Mouse (Mus musculus): ENCODE measurements around the gene Rph3al. TPM values are rescaled to one million over a fixed set of nuclear protein-coding genes. Genes with fewer than 3 reads are reported as not detected.

Rph3al gene
- polyA plus RNA-seq (2016; fragmentation: Nextera tagmentation; extraction: Ambion mirVana) = 2.1 and 2.9 TPM in 2 replicates

DNA sequence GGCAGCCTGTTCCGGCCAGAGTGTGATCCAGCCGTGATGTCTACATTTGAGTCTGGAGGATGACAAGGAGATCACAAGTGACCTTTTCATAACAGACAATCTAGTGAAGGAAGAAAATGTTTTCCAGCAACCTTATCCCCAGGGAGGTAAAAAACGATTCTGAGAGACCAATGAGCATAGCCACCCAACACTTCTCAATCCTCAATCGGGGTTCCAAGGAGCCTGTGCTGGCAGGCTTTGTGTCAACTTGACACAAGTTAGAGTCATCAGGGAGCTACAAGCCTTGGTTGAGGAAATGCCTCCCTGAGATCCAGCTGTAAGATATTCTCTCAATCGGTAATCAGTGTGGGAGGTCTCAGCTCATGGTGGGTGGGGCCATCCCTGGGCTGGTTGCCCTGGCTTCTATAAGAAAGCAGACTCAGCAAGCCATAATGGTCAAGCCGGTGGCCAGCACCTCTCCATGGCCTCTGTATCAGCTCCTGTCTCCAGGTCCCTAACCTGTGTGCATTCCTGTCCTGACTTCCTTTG lies at the start of gene Rph3al:
Rph3al (minus strand) TSS at position 51 of the 528 bp plus-strand sequence.
- H3K4me1 ChIP-seq = peaks cover 44% of the 10 kb centered on the region

DNA sequence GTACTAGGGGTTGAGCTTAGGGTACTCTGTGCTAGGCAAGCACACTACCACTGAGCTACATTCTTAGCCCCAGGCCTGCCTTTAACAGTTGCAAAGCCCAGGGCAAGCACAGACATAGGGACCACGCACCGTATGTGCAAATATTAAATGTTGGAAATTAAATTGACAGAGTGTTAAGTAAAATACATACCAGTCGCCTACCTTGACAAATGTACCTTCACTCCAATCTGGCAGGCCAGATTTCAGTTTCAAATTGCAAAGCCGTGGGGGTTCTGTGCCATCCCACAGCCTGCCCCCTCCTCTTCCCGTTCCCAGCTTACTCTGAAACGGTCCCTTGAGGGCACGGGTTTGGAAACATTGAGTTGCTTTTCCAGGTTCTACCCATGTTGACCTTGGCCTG lies 47.7 kb upstream of the Rph3al start:
- H3K4me3 ChIP-seq = no peak overlapping the region
- WGBS = 78% methylated on average over 7 of the region's 7 CpGs
- no peak overlapping the region for H3K27ac ChIP-seq
- no peaks in the 10 kb centered on the region for H3K36me3 ChIP-seq (replicated peaks)
- no peaks in the 10 kb centered on the region for H3K27me3 ChIP-seq (ENCODE audit: poor library complexity, severe bottlenecking)
- DNase-seq (ENCODE audit: extremely low spot score, low spot score) = no peak
- no peaks in the 10 kb centered on the region for H3K9me3 ChIP-seq
- no peaks in the 10 kb centered on the region for H3K4me1 ChIP-seq

More for the DNA sequence above, at the start of gene Rph3al:
- Histone ChIP-seq H3K27me3 (ENCODE audit: poor library complexity, severe bottlenecking) (no peaks in the 10 kb centered on the region), H3K9me3 (peaks cover 7% of the 10 kb centered on the region; the same call in 1 of the 2 replicates), H3K4me3 (no peak within 1 kb of the TSS), H3K27ac (peak within 1 kb of the TSS; percentile 76), H3K36me3 (replicated peaks) (no peaks in the 10 kb centered on the region)
- DNase-seq (ENCODE audit: extremely low spot score, low spot score) = no peak
- WGBS = 68% methylated on average over 6 of the region's 6 CpGs

DNA sequence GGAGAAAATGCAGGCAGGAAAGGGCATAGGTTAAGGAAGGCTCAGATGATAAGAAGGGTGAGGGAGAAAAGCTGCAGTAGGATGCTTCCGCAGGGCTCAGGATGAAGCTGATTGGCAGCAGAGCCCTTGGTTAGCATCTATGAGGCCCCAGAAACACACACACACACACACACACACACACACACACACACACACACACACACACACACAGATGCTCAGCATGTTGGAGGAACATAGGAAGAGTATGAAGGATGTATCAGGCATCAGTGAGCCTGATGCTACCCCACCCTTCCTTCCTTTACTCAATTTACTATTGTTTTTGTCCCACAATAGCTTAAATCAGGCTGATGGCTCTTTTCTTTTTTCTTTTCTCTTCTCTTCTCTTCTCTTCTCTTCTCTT lies 46.4 kb upstream of the Rph3al start:
- H3K36me3 ChIP-seq (replicated peaks) = no peaks in the 10 kb centered on the region
- no peaks in the 10 kb centered on the region for H3K9me3 ChIP-seq
- no peaks in the 10 kb centered on the region for H3K27me3 ChIP-seq (ENCODE audit: poor library complexity, severe bottlenecking)
- no peaks in the 10 kb centered on the region for H3K4me1 ChIP-seq
- H3K4me3 ChIP-seq = no peak overlapping the region
- DNase-seq (ENCODE audit: extremely low spot score, low spot score) = no peak
- WGBS = 86% methylated on average over 1 of the region's 1 CpGs
- H3K27ac ChIP-seq = no peak overlapping the region

DNA sequence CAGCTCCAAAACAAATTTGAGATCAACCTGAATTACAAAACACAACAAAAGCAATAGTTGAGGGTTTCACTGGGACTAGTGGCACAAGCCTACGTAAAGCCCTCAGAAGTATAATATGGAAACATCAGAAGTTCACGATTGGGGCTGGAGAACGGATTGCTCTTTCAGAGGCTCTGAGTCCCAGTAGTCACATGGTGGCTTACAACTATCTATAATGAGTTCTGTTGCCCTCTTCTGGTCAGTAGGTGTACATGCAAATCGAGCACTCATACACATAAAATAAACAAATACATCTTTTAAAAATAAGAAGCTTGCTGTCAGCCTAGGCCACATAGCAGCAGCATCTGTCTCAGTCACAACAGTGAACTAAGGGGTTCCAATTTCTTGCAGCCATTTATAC lies 45.0 kb upstream of the Rph3al start:
- Histone ChIP-seq H3K27me3 (ENCODE audit: poor library complexity, severe bottlenecking) (no peaks in the 10 kb centered on the region), H3K9me3 (no peaks in the 10 kb centered on the region), H3K27ac (no peak overlapping the region), H3K4me3 (no peak overlapping the region), H3K36me3 (replicated peaks) (no peaks in the 10 kb centered on the region), H3K4me1 (no peaks in the 10 kb centered on the region)
- no peak for DNase-seq (ENCODE audit: extremely low spot score, low spot score)
- WGBS = 82% methylated on average over 4 of the region's 4 CpGs

DNA sequence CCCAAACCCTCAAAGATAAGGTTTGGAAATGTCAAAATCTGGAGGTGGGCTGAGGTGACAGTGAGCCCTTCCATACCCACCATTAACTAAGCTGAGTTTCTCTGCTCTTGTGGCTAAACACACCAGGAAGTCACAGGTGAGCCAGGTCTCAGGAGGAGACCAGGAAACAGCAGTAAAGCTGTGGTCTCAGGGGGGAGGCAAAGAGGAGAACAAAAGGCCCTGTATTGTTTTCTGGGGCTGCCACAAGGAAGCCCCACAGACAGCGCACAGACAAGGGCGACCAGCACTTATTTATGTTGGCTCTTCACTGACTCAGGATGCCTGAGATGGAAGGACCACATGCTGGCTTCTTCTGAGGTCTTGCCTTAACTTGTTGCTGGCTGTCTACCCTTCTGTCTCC lies 42.2 kb upstream of the Rph3al start:
- no peak for DNase-seq (ENCODE audit: extremely low spot score, low spot score)
- no peaks in the 10 kb centered on the region for H3K4me1 ChIP-seq
- H3K27me3 ChIP-seq (ENCODE audit: poor library complexity, severe bottlenecking) = no peaks in the 10 kb centered on the region
- no peak overlapping the region for H3K27ac ChIP-seq
- H3K9me3 ChIP-seq = no peaks in the 10 kb centered on the region
- no peaks in the 10 kb centered on the region for H3K36me3 ChIP-seq (replicated peaks)
- no peak overlapping the region for H3K4me3 ChIP-seq
- 35% methylated on average over 2 of the region's 2 CpGs for WGBS

DNA sequence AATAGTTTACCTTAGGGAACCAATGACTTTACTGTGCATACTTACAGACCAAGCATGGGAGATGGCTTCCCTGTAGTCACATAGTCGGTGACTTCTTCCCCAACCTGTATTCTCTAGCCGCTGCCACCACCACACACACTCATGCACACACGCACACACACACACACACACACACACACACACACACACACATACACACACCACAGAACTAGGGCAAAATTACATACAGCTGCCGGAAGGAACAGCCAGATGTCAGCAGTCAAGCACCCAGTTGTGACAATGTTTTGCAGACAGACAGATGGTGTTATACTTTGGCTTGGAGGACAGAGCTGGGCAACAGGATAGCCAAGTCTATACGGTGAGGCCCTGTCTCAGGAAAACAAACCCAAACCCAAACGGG lies 39.8 kb upstream of the Rph3al start:
- no peak overlapping the region for H3K27ac ChIP-seq
- H3K27me3 ChIP-seq (ENCODE audit: poor library complexity, severe bottlenecking) = peaks cover under 1% of the 10 kb centered on the region; the same call in 1 of the 2 replicates
- H3K4me1 ChIP-seq = 0 out of 2 replicates have a peak, but pooled peaks cover 2% of the 10 kb centered on the region
- WGBS = 81% methylated on average over 6 of the region's 6 CpGs
- H3K9me3 ChIP-seq = no peaks in the 10 kb centered on the region
- DNase-seq (ENCODE audit: extremely low spot score, low spot score) = no peak
- no peak overlapping the region for H3K4me3 ChIP-seq
- no peaks in the 10 kb centered on the region for H3K36me3 ChIP-seq (replicated peaks)

DNA sequence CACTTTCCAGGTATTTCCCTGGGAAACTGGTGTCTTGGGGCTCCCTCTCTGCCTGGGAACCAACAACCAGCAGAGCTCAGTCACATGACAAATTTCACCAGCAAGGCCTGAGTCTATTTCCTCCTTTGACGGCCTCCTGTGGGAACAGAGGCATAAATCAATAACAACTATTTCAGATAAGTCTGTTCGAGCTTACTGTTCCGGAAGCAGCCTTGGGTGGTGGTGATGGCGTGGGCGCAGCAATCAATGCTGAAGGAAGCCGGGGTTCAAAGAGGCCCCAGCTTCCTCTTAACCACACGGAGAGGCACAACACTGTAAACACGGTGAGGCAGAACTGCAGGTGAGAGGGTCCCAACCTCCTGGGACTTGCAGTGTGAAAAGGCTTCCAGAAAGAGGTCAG lies 38.5 kb upstream of the Rph3al start:
- no peak overlapping the region for H3K4me3 ChIP-seq
- WGBS = 80% methylated on average over 8 of the region's 8 CpGs
- H3K27me3 ChIP-seq (ENCODE audit: poor library complexity, severe bottlenecking) = peaks cover 14% of the 10 kb centered on the region
- DNase-seq (ENCODE audit: extremely low spot score, low spot score) = no peak
- H3K27ac ChIP-seq = no peak overlapping the region
- H3K4me1 ChIP-seq = 0 out of 2 replicates have a peak, but pooled peaks cover 5% of the 10 kb centered on the region
- no peaks in the 10 kb centered on the region for H3K36me3 ChIP-seq (replicated peaks)
- no peaks in the 10 kb centered on the region for H3K9me3 ChIP-seq

DNA sequence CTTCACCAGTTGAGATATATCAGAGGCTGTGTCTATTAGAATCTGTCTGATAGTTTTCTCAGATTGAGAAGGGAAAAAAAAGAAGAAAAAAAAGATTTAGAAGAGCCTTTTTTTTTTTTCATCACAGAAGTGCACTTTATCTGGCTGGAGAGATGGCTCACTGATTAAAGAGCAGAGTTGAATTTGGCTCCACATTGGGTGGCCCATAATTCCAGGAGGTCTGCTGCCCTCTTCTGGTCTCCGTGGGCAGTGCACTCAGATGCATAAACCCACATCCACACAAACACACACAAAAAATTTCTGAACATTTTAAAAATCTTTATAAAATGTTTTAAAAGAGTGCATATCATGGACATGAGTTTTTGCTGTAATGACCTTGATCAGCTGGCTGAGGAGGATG lies 35.8 kb upstream of the Rph3al start:
- WGBS = 82% methylated on average over 1 of the region's 1 CpGs
- DNase-seq (ENCODE audit: extremely low spot score, low spot score) = no peak
- Histone ChIP-seq H3K4me1 (0 out of 2 replicates have a peak, but pooled peaks cover 5% of the 10 kb centered on the region), H3K27me3 (ENCODE audit: poor library complexity, severe bottlenecking) (peaks cover 28% of the 10 kb centered on the region), H3K36me3 (replicated peaks) (no peaks in the 10 kb centered on the region), H3K4me3 (no peak overlapping the region), H3K9me3 (no peaks in the 10 kb centered on the region), H3K27ac (no peak overlapping the region)

DNA sequence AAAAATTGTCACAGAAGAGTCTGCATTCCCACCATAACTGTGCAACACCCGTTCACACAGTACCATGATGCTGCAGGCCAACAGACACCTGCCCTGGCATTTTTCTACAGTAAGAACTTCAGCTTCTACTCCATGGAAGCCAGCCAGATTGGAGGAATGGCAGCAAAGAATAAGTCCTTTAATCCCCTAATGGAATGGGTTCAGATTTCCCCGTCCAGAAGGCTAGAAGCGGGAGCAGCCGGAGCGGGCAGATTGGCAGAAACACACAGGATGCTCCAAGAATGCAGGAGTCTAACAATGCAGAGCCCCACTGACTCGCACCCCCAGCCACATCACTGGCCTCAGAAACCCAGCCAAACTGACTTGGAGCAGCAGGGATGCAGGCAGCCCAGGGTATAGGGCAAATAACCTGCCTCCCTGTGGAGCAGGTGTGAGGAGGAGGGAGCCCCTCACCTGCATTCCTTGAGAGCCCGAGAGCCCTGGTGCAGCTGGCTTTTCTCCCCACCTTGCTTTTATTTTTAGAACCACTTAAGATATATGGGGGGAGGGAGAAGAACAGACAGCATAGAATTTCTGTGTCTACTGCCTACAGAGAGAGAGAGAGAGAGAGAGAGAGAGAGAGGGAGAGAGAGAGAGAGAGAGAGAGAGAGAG lies 34.8 kb upstream of the Rph3al start:
- Histone ChIP-seq H3K4me1 (peaks cover 5% of the 10 kb centered on the region; the same call in 1 of the 2 replicates), H3K27me3 (ENCODE audit: poor library complexity, severe bottlenecking) (peaks cover 37% of the 10 kb centered on the region), H3K4me3 (no peak overlapping the region), H3K9me3 (no peaks in the 10 kb centered on the region), H3K36me3 (replicated peaks) (no peaks in the 10 kb centered on the region), H3K27ac (no peak overlapping the region)
- WGBS = 22% methylated on average over 7 of the region's 7 CpGs
- no peak for DNase-seq (ENCODE audit: extremely low spot score, low spot score)

DNA sequence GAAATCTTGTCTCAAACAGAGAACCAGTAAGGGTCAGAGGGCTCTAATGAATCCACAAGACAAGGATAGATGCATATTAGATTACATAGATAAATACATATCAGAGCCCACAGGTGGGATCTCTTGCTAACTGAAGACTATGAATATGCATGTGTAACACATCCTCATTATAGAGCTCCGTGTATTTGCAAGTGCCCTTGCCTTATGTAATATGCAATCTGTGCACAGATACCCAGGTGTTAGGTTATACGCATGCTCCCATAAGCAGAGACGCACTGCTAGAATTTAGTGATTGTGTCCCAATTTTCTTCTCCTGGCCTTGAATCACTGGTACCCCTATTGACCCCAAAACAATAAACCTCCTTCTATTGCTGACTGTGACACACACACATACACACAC lies 34.0 kb upstream of the Rph3al start:
- no peak for DNase-seq (ENCODE audit: extremely low spot score, low spot score)
- Histone ChIP-seq H3K9me3 (no peaks in the 10 kb centered on the region), H3K27ac (no peak overlapping the region), H3K36me3 (replicated peaks) (no peaks in the 10 kb centered on the region), H3K4me1 (peaks cover 11% of the 10 kb centered on the region), H3K4me3 (no peak overlapping the region), H3K27me3 (ENCODE audit: poor library complexity, severe bottlenecking) (peaks cover 46% of the 10 kb centered on the region)
- 87% methylated on average over 3 of the region's 3 CpGs for WGBS

DNA sequence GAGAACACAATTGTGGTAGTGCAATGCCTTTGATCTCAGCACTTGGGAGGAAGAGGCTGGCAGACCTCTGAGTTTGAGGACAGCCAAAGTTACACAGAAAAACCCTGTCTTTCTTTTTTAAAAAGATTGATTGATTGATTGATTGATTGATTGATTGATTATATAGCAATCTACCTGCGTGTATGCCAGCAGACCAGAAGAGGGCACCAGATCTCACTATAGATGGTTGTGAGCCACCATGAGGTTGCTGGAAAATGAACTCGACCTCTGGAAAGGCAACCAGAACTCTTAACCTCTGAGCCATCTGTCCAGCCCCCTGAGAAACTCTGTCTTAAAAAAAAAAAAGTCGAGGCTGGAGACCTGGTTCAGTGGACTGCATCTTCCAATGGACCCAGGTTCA lies 32.4 kb upstream of the Rph3al start:
- H3K4me1 ChIP-seq = peaks cover 27% of the 10 kb centered on the region
- peaks cover 61% of the 10 kb centered on the region for H3K27me3 ChIP-seq (ENCODE audit: poor library complexity, severe bottlenecking)
- H3K36me3 ChIP-seq (replicated peaks) = no peaks in the 10 kb centered on the region
- no peak overlapping the region for H3K4me3 ChIP-seq
- H3K27ac ChIP-seq = no peak overlapping the region
- no peaks in the 10 kb centered on the region for H3K9me3 ChIP-seq
- 23% methylated on average over 3 of the region's 3 CpGs for WGBS
- DNase-seq (ENCODE audit: extremely low spot score, low spot score) = no peak

DNA sequence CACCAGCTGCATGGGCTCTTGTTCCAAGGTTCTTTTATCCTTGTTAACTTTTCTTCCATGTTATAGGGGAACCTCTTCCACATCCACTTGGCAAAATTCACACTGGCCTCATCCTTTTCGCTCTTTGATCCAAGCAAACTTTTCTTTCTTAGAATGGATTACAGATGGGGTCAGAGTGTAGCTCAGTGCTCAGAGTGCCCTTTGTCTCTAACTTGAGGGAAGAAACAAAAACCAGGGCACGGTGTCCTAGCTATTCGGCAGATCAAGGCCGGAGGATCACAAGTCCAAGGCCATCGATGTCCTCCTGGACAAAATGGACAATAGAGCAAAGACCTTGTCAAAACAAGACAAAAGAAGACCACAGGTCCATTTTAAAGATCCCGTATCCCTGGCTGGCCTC lies 30.5 kb upstream of the Rph3al start:
- H3K27me3 ChIP-seq (ENCODE audit: poor library complexity, severe bottlenecking) = peaks cover 76% of the 10 kb centered on the region
- no peak overlapping the region for H3K4me3 ChIP-seq
- no peaks in the 10 kb centered on the region for H3K36me3 ChIP-seq (replicated peaks)
- H3K9me3 ChIP-seq = no peaks in the 10 kb centered on the region
- DNase-seq (ENCODE audit: extremely low spot score, low spot score) = no peak
- no peak overlapping the region for H3K27ac ChIP-seq
- peaks cover 46% of the 10 kb centered on the region for H3K4me1 ChIP-seq
- WGBS = 89% methylated on average over 6 of the region's 6 CpGs
